Mouse (Mus musculus) G1E (cell line): ENCODE data around the gene Utp11.

Experiments
- CTCF ChIP-seq: IDR thresholded peaks from 2 replicates; pipeline ENCODE4 v1.5.1; 2012; ENCODE audit warnings: low read depth, low read length, inconsistent platforms, mixed read lengths
- GATA1 ChIP-seq: IDR thresholded peaks from 2 replicates; pipeline ENCODE4 v1.6.1; 2012; ENCODE audit warnings: borderline replicate concordance, low read length, inconsistent platforms, mixed read lengths
- TAL1 ChIP-seq: conservative IDR thresholded peaks from 2 replicates; pipeline ENCODE4 v1.6.1; 2012; ENCODE audit warnings: low read depth, low read length, inconsistent platforms, mixed read lengths

- TF ChIP-seq CTCF = no peak
- TF ChIP-seq TAL1 = no peak
- no peak for TF ChIP-seq GATA1
Measured at GRCm38 (mm10) chr4:124674334-124675032, 18.9 kb downstream of the Utp11 start.
